Mouse (Mus musculus): ENCODE results near the gene 1110004F10Rik.

The 1110004F10Rik gene

DNA sequence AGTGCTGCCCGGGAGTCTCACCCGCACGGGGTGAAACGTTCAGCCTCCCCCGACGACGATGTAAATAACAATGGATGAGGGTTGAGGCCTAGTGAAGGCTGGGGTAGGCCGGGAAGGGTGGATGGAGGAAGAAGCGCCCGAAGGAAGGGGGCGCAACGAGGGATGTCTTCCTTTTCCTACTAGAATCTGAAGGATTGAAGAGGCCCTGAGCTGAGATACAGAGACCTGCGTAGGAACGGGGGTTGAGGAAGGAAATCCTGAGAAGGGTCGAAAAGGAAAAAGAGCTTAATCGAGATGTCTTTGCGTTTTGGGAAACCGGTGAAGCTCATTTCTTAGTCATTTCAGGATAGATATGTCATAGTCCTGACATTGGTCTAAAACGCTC is 54.3 kb downstream of the 1110004F10Rik start:
- no peak for DNase-seq

DNA sequence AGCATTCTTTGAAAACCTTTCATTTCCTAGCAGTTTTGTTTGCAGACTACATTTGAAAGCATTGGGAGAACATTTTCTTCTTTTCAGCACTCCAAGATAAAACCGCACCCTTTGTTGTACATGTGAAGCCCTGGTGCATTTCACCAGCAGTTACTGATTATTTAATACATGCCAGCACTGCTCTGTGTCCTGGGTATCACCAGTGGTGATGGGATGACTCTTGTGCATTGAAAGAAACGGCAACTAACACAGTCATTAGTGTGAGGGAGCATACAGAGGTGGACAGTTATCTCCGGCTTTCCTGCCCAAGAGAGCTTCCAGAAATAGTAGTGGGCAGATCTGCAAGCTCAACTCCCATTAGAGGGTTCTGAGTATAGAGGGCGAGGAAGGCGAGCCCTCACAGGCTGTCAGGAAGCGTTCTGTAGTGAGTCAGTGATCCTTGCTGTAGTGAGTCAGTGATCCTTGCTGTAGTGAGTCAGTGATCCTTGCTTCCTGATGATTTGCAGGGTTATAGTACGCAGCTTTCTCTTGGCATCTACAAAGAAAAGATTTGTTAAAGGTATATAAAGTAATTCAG is 60.8 kb downstream of the 1110004F10Rik start:
- no peak for DNase-seq

DNA sequence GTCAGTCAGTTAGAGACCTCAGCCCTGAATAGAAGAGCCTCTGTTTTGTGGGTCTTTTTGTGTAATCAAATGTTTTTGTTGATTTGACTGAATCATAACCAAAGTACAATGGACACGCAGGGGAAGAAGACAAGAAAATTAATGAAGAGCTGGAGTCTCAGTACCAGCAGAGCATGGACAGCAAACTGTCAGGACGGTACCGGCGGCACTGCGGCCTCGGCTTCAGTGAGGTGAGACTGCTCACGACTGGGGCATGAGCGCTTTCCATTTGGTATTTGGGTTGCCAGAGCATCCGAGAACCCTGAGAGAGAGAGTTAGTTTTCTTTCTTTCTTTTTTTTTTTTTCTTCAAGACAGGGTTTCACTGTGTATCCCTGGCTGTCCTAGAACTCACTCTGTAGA is 63.9 kb downstream of the 1110004F10Rik start:
- DNase-seq = no peak

DNA sequence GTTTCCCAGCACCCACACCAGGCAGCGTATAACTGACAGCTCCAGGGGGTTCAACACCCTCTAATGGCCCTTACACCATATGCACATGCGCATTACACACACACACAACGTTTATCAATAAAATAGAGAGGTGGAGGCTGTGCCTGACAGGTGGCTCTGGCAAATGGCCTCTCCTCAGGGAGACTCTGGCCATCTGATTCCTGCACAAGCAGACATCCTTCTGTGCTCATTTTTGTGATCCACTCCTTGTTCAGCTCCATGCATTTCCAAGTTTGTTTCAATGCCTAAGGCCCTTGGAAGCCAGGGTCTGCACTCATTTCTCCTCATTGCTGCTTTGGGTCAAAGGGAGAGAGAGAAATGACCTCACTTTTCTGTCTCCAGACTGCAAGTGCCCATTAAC is 71.5 kb downstream of the 1110004F10Rik start:
- DNase-seq = no peak

DNA sequence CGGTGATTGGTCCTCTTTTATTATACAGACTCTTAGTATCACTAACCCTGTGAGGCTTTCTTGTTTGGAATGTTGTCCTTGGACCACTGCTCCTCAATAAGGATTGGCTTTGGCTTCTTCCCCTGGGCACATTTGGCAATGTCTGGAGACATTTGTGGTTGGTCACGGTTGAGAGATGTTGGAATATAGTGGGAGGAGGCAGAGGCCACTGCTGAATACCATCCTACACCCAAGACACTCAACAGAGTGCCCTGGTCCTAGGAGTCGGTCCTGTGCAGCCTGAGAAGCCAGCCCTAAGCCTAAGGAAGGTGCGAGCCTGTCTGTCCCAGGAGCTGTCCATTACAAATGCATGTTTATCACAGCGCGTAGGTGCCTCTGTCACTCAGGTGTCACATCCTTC is 72.3 kb downstream of the 1110004F10Rik start:
- DNase-seq = no peak

DNA sequence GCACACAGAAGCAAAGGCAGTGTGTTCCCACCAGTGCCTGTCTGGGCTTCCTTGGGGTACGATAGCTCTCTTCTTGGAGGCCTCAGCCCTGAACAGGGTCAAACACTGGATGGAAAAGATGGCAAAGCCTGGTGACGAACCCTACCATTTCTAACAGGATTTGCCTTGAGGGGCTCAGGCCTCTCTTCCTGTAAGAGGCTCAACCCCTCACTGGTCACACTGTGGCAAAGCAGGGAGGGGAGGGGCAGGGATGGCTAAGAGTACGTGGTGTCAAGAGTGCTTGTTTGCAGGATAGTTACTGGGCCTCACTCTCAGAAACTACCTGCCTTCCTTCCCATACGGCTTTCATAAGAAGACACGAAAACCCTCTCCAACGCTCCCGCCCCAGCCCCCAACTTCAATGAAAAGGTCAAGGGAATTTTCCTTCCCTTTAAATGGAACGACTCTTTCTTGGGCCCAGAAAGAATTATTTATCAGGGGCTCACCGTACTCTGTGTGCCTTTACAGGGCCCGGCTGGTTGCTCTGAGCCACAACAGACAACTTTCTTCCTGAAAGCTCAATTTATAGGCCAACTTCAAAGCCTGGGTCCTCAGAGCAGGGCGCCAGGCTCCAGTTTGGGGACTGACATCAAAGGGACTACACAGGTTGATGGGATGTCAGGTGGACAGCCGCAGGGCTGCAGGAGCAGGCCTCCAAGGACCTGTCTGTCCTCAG is 76.2 kb downstream of the 1110004F10Rik start:
- no peak for DNase-seq

DNA sequence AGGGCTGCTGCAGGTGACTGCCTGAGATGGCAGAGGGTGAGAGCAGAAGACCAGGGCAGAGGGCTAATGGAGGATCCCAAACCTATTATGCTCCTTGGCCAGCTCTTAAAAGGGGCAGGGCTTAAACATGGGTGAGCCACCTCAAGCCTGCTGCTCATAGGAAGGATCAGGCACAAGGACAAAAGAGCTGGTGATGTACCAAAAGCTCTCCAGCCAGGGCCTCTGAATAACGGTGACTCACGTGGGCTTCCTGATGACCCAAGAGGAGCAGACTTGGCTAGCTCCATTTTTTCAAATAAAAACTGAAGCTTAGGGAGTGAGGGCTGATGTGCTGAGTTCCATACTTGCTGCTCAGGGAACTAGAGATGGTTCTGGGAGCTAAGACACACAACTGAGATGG is 76.8 kb downstream of the 1110004F10Rik start:
- no peak for DNase-seq

DNA sequence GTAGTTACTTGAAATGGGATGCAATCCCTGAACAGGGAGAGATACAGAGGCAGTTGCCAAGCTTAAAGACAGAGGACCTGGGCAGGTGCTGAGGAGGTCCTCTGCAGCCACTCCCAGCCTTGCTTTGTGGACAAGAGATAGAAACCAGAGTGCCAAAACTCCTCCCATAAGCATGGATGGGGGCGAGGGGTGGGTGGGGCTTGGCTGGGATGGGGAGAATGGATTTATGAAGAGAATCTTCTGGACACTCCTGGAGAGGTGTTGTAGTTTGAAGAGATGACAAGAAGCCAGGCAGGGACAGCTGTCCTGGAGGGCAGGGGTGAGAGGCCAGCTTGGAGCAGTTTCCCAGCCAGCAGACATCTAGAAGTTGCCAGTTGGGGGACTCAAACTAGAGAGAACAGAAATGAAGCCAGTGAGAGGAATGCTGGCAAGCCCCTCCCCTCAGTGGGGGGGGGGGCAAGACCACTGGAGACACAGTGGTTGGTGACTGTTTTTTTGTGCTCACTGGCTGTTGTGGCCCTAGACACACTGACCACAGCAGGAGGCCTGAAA is 80.2 kb downstream of the 1110004F10Rik start:
- no peak for DNase-seq

DNA sequence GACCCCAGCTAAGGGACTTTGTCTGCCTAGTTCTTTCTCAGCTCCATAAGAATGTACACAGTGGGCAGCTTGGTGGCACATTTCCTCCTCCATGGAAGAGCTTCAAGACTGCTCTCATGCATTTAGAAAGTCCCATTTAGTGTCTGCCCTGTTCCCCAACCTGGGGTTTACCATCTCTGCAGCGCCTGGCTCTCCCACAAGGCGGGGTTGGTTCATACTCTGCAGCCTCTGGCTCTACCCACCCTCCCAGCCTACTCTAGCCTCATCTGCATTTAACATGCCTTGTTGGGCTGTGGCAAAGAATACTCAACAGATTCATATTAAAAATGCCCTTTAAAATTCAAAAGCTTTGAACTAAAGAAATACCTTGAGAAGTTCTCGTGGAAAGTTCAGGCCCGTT is 81.5 kb downstream of the 1110004F10Rik start:
- DNase-seq = no peak

DNA sequence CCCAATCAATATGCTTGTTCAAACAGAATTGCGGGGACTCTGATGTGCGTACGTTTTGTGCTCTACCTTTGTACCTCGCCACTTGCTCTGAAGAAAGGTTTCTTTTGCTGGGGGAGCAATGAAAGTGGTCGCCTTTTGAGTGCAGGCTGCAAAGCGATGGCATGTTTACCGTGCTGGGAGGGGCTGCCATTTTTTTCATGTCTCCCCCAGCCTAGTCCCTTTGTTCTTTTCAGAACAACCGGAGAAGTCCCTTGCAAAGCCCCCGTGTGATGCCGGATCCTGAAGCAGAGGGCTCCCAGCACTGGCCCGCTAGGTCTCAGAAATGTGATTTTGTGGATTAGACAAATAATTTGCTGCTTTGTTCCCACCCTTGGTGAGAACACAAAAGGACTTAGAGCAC is 82.0 kb downstream of the 1110004F10Rik start:
- no peak for DNase-seq

DNA sequence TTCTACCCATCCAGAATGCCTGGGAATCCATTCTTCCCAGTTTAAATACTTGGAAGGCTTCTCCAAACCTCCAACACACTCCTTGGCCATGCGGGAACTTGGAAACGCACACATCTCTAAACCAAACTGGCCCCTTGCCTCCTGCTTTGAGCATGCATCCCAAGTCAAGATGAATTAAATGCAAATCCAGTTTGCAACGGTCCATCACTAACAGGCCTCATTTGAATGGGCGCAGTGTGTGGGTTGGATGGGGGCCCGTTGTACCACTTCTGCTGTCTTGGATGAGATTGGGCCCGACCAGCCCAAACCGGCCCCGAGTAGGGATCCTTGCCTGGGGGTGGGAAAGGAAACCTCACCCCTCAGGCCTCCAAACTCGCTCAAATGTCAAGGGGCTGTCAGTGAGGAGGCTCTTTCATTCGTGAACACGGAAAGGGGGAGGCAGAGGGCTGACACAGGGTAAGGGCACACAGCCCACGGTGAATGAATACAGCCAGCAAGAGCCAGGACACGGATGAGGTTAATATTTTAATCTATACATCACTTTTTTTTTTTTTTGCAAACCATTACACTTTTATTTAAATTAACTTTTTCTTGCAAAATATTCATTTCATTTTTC is 83.9 kb downstream of the 1110004F10Rik start:
- no peak for DNase-seq

DNA sequence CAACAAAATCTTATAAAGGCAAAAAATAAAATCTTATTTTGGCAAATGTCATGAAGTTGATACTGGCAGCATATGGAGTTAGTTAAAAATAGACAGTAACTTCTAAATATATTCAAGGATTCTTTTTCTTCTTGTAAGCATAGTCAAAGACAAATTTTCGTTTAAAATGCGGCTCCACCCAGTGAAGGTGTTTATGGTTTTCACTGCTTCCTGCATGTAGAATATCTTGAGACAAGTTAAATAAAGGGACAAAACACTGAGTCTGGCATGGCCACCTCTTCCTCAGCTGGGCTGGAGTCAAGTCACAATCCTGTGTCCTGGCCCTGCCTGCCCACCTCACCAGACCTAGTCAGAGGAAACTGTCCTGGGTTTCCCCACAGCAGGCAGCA is 84.4 kb downstream of the 1110004F10Rik start:
- no peak for DNase-seq

DNA sequence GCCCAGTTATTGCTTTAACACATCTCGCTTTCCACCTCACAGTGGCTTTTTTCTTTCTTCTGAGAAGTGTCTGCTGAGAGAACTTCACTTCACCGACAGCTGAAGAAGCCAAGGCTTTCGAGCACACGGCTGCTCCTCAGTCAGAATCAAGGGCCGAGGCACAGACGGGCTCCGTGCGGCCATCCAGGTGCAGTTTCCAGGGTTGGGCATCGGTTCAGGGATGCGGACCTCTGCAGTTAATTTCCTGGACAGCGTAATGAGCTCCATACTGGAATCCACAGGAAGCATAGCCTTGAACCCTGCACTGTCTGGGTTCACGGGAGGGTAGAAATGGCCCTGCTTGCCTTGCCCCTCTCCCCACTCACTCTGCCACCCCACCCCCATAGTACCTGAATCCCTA is 84.9 kb downstream of the 1110004F10Rik start:
- DNase-seq = no peak

DNA sequence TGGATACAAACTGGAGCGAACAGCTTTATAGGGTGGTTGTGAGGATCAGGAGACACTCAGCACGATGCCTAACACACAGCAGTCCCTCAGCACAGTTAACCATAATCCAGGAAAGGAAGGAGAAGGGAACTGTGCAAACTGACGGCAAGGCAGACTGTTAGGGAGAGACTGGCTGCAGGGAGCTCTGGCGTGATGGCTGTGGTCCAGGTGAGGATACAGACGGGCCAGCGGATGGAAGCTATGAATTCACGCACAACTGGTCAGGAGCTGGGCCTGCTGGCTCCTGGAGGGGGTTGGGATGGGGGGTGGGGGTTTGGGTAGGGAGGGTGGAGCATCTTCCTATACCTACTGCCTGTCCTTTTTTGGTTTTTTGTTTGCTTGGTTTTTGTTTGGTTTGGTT is 86.5 kb downstream of the 1110004F10Rik start:
- DNase-seq = no peak

DNA sequence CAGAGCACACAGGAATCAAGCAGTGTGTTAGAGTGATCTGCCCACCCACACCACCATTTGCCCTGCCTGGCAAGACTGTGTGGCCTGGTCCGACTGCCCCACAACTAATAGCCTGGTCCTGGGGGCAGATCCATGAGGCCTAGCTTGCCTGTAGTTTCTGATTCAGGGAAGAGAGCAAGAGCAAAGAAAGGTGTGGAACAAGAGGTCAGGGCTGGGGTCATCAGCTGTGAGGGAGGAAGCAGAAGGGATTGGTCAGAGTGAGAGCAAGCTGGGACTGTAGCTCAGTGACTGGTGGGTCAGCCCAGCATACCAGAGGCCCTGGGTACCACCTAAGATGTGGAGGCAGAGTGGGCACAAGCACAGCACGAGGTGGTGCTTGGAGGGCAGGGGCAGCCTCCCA is 87.9 kb downstream of the 1110004F10Rik start:
- DNase-seq = no peak

DNA sequence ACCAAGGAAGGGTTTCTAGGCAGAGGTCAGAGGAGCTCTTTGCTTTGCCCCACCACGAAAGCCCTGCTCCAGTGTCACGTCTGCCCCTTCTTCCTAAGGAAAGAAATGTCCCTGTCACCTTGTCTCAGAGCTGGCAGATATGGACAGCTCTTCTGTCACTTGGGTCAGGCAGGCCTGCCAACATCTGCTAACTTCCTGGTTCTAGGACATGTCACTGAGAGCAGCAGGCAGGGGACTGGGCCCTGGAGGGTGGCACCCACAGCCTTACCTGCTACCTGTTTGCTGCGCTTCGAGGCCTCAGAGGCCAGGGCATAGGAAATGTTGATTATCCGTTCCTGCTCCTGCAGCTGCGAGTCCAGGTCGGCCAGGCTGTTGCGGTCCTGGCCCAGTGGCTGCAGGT is 89.1 kb downstream of the 1110004F10Rik start:
- no peak for DNase-seq

DNA sequence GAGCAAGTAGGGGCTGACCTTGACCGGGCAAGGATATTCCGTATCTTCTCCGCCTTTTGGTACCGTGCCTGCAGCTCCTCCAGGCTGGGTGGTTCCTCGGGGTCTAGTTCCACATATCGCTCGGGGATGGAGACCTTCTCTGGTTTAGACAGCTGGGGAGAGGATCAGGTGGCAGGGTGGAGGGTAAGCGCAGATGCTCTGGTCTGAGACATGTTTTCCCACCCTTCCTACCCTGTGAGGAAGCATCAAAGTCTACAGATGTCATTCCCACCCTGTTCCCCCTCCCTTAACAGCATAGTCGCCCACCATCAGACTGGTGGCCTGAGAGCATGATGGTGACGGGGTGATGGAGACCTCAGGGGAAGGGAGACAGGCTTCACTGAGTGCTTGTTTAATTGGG is 90.2 kb downstream of the 1110004F10Rik start:
- no peak for DNase-seq

DNA sequence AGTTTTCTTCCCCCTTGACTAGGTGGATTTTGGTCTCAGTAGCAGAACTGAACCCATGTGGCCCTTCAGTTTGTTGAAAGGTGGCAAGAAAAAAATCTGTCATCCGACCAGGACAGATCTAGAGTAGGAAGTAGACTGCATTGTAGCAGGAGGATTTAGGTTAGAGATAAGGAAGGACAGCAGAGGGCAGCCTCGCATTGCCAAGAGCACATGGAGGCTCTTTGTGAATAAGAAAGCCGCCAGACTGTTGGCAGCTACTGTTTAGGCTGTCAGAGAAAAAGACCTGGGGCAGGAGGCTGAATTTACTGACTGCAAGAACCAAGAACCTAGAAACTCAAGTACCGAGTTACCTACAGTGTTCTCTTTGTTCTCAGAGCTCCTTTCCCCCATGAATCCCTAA is 92.2 kb downstream of the 1110004F10Rik start:
- no peak for DNase-seq

DNA sequence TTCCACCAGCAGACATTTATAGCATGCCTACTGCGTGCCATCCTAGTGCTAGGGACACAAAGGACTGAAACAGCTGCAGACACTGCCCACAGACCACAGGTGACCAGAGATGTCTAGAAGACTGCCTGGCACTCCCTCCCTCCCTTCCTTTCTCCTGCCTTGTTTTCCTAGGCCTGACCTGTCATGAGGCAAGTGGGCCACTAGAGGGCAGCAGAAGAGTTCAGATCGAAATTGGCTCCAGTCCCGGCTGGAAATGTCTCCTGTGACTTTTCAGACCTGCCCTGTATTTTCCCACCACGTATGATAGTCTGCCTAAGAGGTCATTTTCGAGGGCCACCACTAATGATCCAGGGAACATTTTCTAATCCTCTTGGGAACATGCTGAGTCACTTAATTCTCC is 92.9 kb downstream of the 1110004F10Rik start:
- peak; percentile 70 for DNase-seq

DNA sequence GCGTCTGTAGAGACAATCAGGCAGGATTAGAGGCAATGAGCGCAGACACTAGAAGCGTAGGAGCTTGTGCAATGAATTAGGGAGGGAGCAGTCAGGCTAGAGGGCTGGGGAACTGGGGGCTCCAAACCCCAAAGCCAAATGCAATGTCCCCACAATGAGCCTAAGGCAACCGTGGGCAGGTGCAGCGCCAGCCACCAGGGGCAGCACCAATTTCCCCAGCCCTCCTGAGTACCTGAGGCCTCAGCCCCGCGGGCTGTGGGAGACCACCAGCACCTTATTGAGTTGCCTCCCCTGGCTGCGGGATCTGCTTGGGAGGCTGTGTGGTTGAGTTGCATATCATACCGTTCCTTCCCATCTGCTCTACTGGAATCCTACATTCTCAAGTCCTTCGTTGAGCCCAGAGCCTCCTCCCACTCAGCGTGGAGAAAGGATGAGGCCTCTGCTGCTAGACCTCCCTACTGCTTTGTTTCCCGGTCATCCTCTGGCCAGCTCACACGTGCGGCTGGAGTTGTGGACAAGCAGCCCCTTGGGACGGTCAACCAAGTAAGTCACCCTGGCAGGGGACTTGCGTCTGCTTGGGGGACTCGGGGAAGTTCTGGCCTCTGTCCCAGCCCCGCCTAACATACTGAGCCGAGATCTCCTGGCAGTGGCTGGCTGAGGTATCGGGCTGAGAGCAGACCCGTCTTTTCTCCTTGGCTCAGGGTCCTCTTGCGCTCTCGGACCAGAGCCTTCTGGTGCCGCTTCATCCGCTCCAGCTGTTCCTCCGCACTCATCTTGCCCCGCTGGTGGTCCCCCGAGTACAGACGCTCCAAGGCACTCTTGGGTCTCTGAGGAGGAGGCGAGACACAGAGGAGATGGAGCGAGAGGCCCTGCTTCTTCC is 95.5 kb downstream of the 1110004F10Rik start:
- DNase-seq = no peak

DNA sequence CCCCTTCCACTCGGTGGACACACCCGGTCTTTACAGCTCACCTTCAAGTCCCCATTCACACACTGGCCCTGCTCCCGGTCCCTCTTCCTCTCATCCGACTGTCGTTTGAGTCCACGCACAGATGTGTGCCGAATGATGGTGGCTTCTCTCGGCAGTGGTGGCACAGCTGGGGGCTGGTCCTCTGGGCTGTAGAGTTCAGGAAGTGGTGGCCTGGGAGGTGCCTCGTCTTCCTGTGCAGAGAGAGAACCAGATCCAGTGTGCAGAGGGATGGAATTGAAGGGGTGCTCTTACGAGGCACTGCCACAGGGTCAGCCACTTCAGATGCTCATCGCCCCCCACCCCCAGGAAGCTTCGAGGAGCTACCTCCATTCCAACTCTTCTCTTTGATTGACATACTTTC is 98.0 kb downstream of the 1110004F10Rik start:
- DNase-seq = no peak

DNA sequence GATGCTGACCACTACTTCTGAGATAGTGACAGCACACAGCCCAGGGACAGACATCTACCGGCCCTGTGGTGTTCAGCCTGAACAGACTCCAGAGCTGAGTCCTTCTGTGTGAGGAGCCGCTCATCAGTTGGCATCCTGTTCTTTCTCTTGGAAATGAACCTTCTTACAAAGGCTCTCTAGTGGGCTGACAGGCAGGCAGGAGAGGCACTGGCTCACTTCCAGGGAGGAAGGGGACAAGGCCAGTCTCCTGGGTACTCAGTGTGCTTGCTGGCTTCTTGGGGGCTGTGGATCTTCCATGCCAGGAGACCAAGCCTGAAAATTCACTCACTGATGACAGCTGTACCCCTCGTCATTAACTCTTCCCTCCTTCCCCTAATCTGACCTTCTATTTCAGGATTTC is 98.5 kb downstream of the 1110004F10Rik start:
- DNase-seq = no peak

DNA sequence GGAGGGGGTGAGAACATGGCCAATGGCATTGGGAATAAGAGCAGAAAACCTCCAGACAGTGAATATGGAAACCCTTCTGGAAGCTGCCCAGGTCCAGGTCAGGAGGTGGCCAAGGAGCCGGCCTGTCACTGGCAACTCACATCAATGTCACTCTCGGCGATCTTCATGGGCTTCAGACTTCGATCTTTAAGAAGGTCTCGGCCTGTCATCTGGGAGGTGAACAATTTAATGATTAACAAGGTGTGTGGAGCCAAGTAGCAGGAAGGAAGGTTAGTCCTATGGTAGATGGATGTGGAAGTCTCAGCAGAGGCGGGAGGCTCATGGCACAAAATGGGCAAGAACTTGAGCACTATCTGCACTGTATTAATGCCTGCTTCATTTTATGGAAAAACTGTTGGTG is 105.8 kb downstream of the 1110004F10Rik start:
- no peak for DNase-seq

Measured in cerebellum, adult 8-10 months (tissue).